Mouse (Mus musculus) forebrain, postnatal 0 days (tissue): ENCODE data around the gene Lrp2. TPM values are rescaled to one million over a fixed set of nuclear protein-coding genes. Genes with fewer than 3 reads are reported as not detected.
A peak's percentile ranks its signal among the peaks of the same experiment; 100 is the strongest.

Experiments used
- ATAC-seq: fragments of 200-750 bp; cut with Nextera tagmentation; 2 replicates; pipeline ENCODE4 v1.8.0; 2017; ENCODE audit warnings: mild to moderate bottlenecking, moderate library complexity
- DNase-seq: peaks from one replicate; pipeline ENCODE4 v3.0.0-alpha.2; 2015
- H3K27ac ChIP-seq: fragments of 300-500 bp; sonication (generic); 2 replicates; pipeline ENCODE4 v1.5.1; 2014; ENCODE audit warnings: low read depth, mild to moderate bottlenecking, antibody characterized with exemption, low read length, moderate library complexity, mixed read lengths
- H3K27me3 ChIP-seq: fragments of 300-500 bp; sonication (generic); 2 replicates; pipeline ENCODE4 v1.6.1; 2014; ENCODE audit warnings: mild to moderate bottlenecking, low read length, mixed read lengths; ENCODE audit not compliant: insufficient read depth
- H3K36me3 ChIP-seq: fragments of 300-500 bp; sonication (generic); 2 replicates; pipeline ENCODE4 v1.6.1; 2014; ENCODE audit warnings: mild to moderate bottlenecking, moderate library complexity; ENCODE audit not compliant: insufficient read depth
- H3K4me1 ChIP-seq: fragments of 300-500 bp; sonication (generic); 2 replicates; pipeline ENCODE4 v1.6.1; 2014; ENCODE audit warnings: antibody characterized with exemption; ENCODE audit not compliant: insufficient read depth
- H3K4me2 ChIP-seq: fragments of 300-500 bp; sonication (generic); 2 replicates; pipeline ENCODE4 v1.6.1; 2014; ENCODE audit warnings: low read depth, mild to moderate bottlenecking, moderate library complexity
- H3K4me3 ChIP-seq: fragments of 300-500 bp; sonication (generic); 2 replicates; pipeline ENCODE4 v1.5.1; 2014; ENCODE audit warnings: low read depth, low read length, mixed read lengths
- H3K9ac ChIP-seq: fragments of 300-500 bp; sonication (generic); 2 replicates; pipeline ENCODE4 v1.6.1; 2014; ENCODE audit warnings: mild to moderate bottlenecking
- H3K9me3 ChIP-seq: fragments of 300-500 bp; sonication (generic); 2 replicates; pipeline ENCODE4 v1.6.1; 2016; ENCODE audit warnings: low read length
- CTCF ChIP-seq: sonication (generic); IDR thresholded peaks from 2 replicates; pipeline ENCODE4 v1.5.1; 2016; ENCODE audit warnings: antibody characterized with exemption, control low read depth, low read depth
- WGBS: fragments of 180-500 bp; shearing (Covaris S2); extraction: QIAGEN DNeasy Blood & Tissue Kit; methylation state at CpG from one replicate; pipeline ENCODE4 v1.1.7; 2014; 5-methylcytosine and 5-hydroxymethylcytosine counted together
- polyA plus RNA-seq: library from polyadenylated mRNA; unstranded; fragments of >200 nt; fragmentation: Nextera tagmentation; extraction: Ambion mirVana; gene quantifications from 2 replicates; pipeline ENCODE4 v1.2.1, GENCODE M21; 2015
- total RNA-seq: library from RNA; depleted of rRNA; stranded (reverse); fragments of >200 nt; gene quantifications from 2 replicates; pipeline ENCODE4 v1.2.3, GENCODE M21; 2014

Lrp2 gene
- total and polyA plus RNA-seq, 2 experiments from 2014 or later = 0.15 to 1.3 TPM

GRCm38 (mm10) chr2:69618336-69618735 lies 32.5 kb upstream of the Lrp2 start:
- Histone ChIP-seq H3K36me3 (no peaks in the 10 kb centered on the region), H3K4me1 (no peaks in the 10 kb centered on the region), H3K9me3 (no peaks in the 10 kb centered on the region), H3K27me3 (no peaks in the 10 kb centered on the region), H3K4me3 (no peak overlapping the region), H3K9ac (no peak overlapping the region), H3K27ac (no peak overlapping the region), H3K4me2 (no peak overlapping the region)
- ATAC-seq = no peak
- TF ChIP-seq CTCF = no peak
- DNase-seq = no peak

- Histone ChIP-seq H3K4me3 (no peak overlapping the region), H3K27me3 (no peaks in the 10 kb centered on the region), H3K4me1 (no peaks in the 10 kb centered on the region), H3K27ac (no peak overlapping the region), H3K36me3 (no peaks in the 10 kb centered on the region), H3K9ac (no peak overlapping the region), H3K9me3 (no peaks in the 10 kb centered on the region), H3K4me2 (no peak overlapping the region)
- DNase-seq (peak; percentile 27), ATAC-seq (no peak)
- WGBS = 72% methylated on average over 4 of the region's 4 CpGs
- TF ChIP-seq CTCF = no peak
Observed at GRCm38 (mm10) chr2:69613237-69613636, 27.4 kb upstream of the Lrp2 start.

- Histone ChIP-seq H3K9ac (no peak overlapping the region), H3K9me3 (no peaks in the 10 kb centered on the region), H3K4me2 (no peak overlapping the region), H3K27me3 (no peaks in the 10 kb centered on the region), H3K4me1 (no peaks in the 10 kb centered on the region), H3K36me3 (no peaks in the 10 kb centered on the region), H3K4me3 (no peak overlapping the region), H3K27ac (no peak overlapping the region)
- no peak for DNase-seq
- 49% methylated on average over 9 of the region's 9 CpGs for WGBS
- no peak for ATAC-seq
- TF ChIP-seq CTCF = no peak
Observed at GRCm38 (mm10) chr2:69612716-69613115, 26.9 kb upstream of the Lrp2 start.

GRCm38 (mm10) chr2:69612237-69612636 lies 26.4 kb upstream of the Lrp2 start:
- TF ChIP-seq CTCF = no peak
- Histone ChIP-seq H3K9me3 (no peaks in the 10 kb centered on the region), H3K4me2 (no peak overlapping the region), H3K4me1 (no peaks in the 10 kb centered on the region), H3K27me3 (no peaks in the 10 kb centered on the region), H3K4me3 (no peak overlapping the region), H3K36me3 (no peaks in the 10 kb centered on the region), H3K27ac (no peak overlapping the region), H3K9ac (no peak overlapping the region)
- no peak for ATAC-seq
- DNase-seq = no peak
- WGBS = 10% methylated on average over 10 of the region's 10 CpGs

GRCm38 (mm10) chr2:69606621-69607020 lies 20.8 kb upstream of the Lrp2 start:
- H3K4me1 ChIP-seq = no peaks in the 10 kb centered on the region
- H3K27me3 ChIP-seq = no peaks in the 10 kb centered on the region
- H3K4me2 ChIP-seq = no peak overlapping the region
- 89% methylated on average over 3 of the region's 3 CpGs for WGBS
- no peaks in the 10 kb centered on the region for H3K36me3 ChIP-seq
- TF ChIP-seq CTCF = no peak
- no peaks in the 10 kb centered on the region for H3K9me3 ChIP-seq
- H3K27ac ChIP-seq = no peak overlapping the region
- no peak overlapping the region for H3K4me3 ChIP-seq
- DNase-seq (no peak), ATAC-seq (no peak)
- H3K9ac ChIP-seq = no peak overlapping the region

GRCm38 (mm10) chr2:69603726-69604393 lies 18.0 kb upstream of the Lrp2 start:
- 91% methylated on average over 7 of the region's 7 CpGs for WGBS
- no peaks in the 10 kb centered on the region for H3K36me3 ChIP-seq
- no peak for TF ChIP-seq CTCF

GRCm38 (mm10) chr2:69593168-69593567 lies 7.3 kb upstream of the Lrp2 start:
- Histone ChIP-seq H3K4me1 (no peaks in the 10 kb centered on the region), H3K27me3 (no peaks in the 10 kb centered on the region), H3K4me3 (no peak overlapping the region), H3K9me3 (no peaks in the 10 kb centered on the region), H3K36me3 (no peaks in the 10 kb centered on the region), H3K27ac (no peak overlapping the region), H3K4me2 (no peak overlapping the region), H3K9ac (no peak overlapping the region)
- WGBS = 90% methylated on average over 2 of the region's 2 CpGs
- TF ChIP-seq CTCF = no peak
- no peak for DNase-seq
- no peak for ATAC-seq

More at GRCm38 (mm10) chr2:69603726-69604393, 18.0 kb upstream of the Lrp2 start:
- Histone ChIP-seq H3K27me3 (no peaks in the 10 kb centered on the region), H3K9me3 (no peaks in the 10 kb centered on the region), H3K4me3 (no peak overlapping the region), H3K9ac (no peak overlapping the region), H3K4me1 (no peaks in the 10 kb centered on the region), H3K4me2 (no peak overlapping the region), H3K27ac (no peak overlapping the region)
- no peak for ATAC-seq
- DNase-seq = no peak
